Mouse (Mus musculus) stomach, embryonic 14.5 days (tissue): ENCODE results near the gene Spryd3. TPM values are rescaled to one million over a fixed set of nuclear protein-coding genes. Genes with fewer than 3 reads are reported as not detected.
A peak's percentile ranks its signal among the peaks of the same experiment; 100 is the strongest.

ENCODE experiments used
- ATAC-seq: fragments of 200-750 bp; cut with Nextera tagmentation; 2 replicates; pipeline ENCODE4 v1.8.0; 2017; ENCODE audit warnings: low read depth, moderate TSS enrichment; ENCODE audit not compliant: insufficient number of reproducible peaks, insufficient read depth, low FRiP score
- H3K27ac ChIP-seq: fragments of 300-500 bp; sonication (generic); 2 replicates; pipeline ENCODE4 v1.5.1; 2014; ENCODE audit warnings: mild to moderate bottlenecking, low read length, moderate library complexity, mixed read lengths
- H3K27me3 ChIP-seq: fragments of 300-500 bp; sonication (generic); 2 replicates; pipeline ENCODE4 v1.6.1; 2014; ENCODE audit warnings: low read length, control low read depth, mixed read lengths; ENCODE audit not compliant: control insufficient read depth, insufficient read depth
- H3K36me3 ChIP-seq: fragments of 300-500 bp; sonication (generic); 2 replicates; pipeline ENCODE4 v1.6.1; 2014; ENCODE audit warnings: mild to moderate bottlenecking, control low read depth, low read length, moderate library complexity, mixed read lengths; ENCODE audit not compliant: control insufficient read depth, insufficient read depth
- H3K4me1 ChIP-seq: fragments of 300-500 bp; sonication (generic); 2 replicates; pipeline ENCODE4 v1.6.1; 2014; ENCODE audit warnings: low read length, control low read depth, mixed read lengths; ENCODE audit not compliant: control insufficient read depth, insufficient read depth
- H3K4me2 ChIP-seq: fragments of 300-500 bp; sonication (generic); replicated peaks from 2 replicates; pipeline ENCODE4 v1.6.1; 2014; ENCODE audit warnings: low read depth, low read length, control low read depth
- H3K4me3 ChIP-seq: fragments of 300-500 bp; sonication (generic); 2 replicates; pipeline ENCODE4 v1.5.1; 2014; ENCODE audit warnings: low read depth, low read length, control low read depth
- H3K9ac ChIP-seq: fragments of 300-500 bp; sonication (generic); replicated peaks from 2 replicates; pipeline ENCODE4 v1.6.1; 2014; ENCODE audit warnings: low read depth, mild to moderate bottlenecking, control low read depth, low read length, moderate library complexity, mixed read lengths
- H3K9me3 ChIP-seq: fragments of 300-500 bp; sonication (generic); 2 replicates; pipeline ENCODE4 v1.6.1; 2016; ENCODE audit warnings: low read depth, low read length, control low read depth; ENCODE audit not compliant: control insufficient read depth
- WGBS: fragments of 180-500 bp; shearing (Covaris S2); extraction: QIAGEN DNeasy Blood & Tissue Kit; methylation state at CpG from one replicate; pipeline ENCODE4 v1.1.7; 2014; 5-methylcytosine and 5-hydroxymethylcytosine counted together
- polyA plus RNA-seq: library from polyadenylated mRNA; unstranded; fragments of >200 nt; fragmentation: Nextera tagmentation; extraction: Ambion mirVana; gene quantifications from 2 replicates; pipeline ENCODE4 v1.2.1, GENCODE M21; 2014

Gene Spryd3
- polyA plus RNA-seq: 15.2 and 16.7 TPM in 2 replicates

DNA sequence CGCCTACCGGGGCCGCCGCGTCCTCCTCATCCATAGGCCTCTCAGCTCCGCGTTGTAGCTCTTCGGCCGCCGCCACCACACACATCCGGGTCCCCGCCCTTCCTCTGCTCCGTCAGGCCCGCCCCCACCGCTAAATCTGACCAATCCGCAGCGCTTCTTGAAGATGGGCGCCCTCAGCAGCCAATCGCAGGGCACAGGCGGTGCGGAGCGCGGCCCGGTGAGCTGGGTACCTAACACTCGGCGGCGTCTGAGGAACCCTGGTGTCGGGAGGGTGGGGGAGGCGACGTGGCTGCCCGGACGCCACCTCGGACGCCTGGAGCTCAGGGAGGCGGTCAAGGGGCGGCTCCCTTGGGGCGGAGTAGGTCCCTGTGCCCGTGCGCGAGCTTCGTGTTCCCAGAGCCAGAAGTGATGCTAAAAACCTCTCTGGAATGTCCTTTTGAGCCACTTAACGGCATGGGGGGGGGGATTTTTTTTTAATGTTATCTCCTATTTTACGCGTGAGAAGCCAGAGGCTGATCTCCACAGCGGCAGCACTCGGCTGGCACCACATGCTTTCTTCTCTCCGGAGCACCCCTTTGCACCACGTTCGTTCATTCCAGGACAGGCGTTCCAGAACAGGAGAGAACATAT is at the start of gene Spryd3:
TSS of gene Spryd3 (minus strand) at position 106 of the 630 bp plus-strand sequence.
- Histone ChIP-seq H3K4me2 (peak within 1 kb of the TSS; percentile 84), H3K36me3 (peaks cover 16% of the 10 kb centered on the region), H3K27ac (peak within 1 kb of the TSS; percentile 55), H3K4me1 (peaks cover 13% of the 10 kb centered on the region; the same call in 1 of the 2 replicates), H3K27me3 (no peaks in the 10 kb centered on the region), H3K9ac (peak within 1 kb of the TSS; percentile 71), H3K9me3 (no peaks in the 10 kb centered on the region), H3K4me3 (peak within 1 kb of the TSS; percentile 73)
- peak; percentile 99 for ATAC-seq
- under 1% methylated on average over 50 of the region's 50 CpGs for WGBS

DNA sequence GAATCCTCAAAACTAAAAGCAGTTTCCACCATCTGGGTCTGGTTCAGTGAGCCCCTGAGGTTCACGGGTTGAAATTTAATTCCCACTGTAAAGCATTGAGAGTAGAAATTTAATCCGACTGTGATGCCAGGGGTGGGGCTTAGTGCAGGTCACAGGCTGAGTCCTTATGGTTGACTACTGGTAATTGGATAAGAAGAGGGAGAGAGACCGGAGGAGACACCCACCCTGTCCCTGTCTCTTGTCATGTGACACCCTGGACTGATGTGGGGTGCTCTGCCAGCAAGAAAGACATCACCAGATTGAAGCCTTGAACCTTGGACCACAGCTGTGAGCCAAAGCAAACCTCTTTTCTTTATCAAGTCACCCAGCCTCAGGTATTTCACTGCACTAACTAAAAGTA is 47.0 kb upstream of the Spryd3 start:
- 76% methylated on average over 3 of the region's 3 CpGs for WGBS
- Histone ChIP-seq H3K4me3 (no peak overlapping the region), H3K4me2 (no peak overlapping the region), H3K36me3 (peaks cover 29% of the 10 kb centered on the region), H3K4me1 (no peaks in the 10 kb centered on the region), H3K9me3 (no peaks in the 10 kb centered on the region), H3K27ac (no peak overlapping the region), H3K9ac (no peak overlapping the region), H3K27me3 (no peaks in the 10 kb centered on the region)
- ATAC-seq: no peak

DNA sequence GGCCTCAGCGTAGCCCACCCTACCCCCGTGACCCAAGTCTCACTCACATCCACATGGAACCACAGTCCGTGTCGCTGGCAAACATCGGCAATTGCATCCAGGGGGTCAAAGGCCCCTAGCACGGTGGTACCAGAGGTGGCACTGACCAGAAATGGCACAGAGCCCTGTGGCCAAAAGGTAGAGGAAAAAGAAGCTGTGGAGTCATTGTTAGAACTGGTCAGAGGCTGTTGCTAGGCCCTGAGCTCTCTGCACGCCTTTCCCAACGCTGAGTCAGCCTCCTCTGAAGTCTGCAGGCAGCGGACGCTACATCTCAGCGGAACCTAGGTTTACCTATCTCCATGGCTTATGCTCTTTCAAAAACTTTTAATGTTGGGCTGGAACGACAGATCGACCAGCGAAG is 43.9 kb upstream of the Spryd3 start:
- no peak overlapping the region for H3K4me3 ChIP-seq
- 89% methylated on average over 14 of the region's 14 CpGs for WGBS
- H3K9me3 ChIP-seq: no peaks in the 10 kb centered on the region
- no peak for ATAC-seq
- H3K27me3 ChIP-seq: no peaks in the 10 kb centered on the region
- no peak overlapping the region for H3K9ac ChIP-seq
- H3K4me1 ChIP-seq: no peaks in the 10 kb centered on the region
- no peak overlapping the region for H3K27ac ChIP-seq
- no peak overlapping the region for H3K4me2 ChIP-seq
- H3K36me3 ChIP-seq: peaks cover 22% of the 10 kb centered on the region

DNA sequence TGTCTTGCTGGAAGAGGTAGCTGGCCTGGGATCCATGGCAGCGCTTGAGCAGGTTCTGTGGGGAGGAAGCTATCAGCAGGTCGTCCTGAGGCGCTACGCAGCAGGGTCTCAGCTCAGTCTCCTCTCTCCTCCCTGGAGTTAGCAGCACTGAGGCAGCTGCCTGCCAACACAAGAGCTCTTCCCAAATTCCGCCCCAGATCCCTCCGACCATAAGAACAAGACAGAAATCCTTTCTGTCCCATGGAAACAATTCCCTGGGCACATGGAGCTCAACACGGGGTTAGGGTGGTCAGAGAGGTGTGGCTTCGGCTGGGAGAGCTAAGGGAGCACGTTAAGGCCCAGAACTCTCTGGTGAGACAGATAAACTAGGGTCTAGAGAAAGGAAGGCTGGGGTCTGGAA is 43.1 kb upstream of the Spryd3 start:
- Histone ChIP-seq H3K27ac (no peak overlapping the region), H3K9me3 (no peaks in the 10 kb centered on the region), H3K4me2 (no peak overlapping the region), H3K27me3 (no peaks in the 10 kb centered on the region), H3K4me3 (no peak overlapping the region), H3K4me1 (no peaks in the 10 kb centered on the region), H3K9ac (no peak overlapping the region), H3K36me3 (peaks cover 16% of the 10 kb centered on the region)
- no peak for ATAC-seq
- 79% methylated on average over 9 of the region's 9 CpGs for WGBS

DNA sequence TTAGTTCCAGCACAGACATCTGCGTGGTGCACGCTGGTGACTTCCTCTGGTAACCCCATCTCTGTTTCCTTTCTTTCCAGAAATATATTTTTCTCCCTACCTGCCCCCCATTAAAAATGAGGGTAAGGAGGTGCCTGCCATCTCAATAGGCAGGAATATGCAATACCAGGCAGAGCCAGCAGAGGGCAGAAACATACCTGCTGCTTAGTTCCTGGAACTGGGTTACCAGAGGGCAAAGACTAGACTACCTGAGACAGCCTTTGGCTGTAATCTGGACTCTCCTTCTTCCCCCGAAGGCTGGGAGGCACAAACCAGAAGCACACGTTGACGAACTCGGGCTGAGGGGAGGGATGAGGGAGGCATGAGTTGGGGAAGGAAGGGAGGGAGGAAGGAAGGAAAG is 42.2 kb upstream of the Spryd3 start:
- Histone ChIP-seq H3K4me2 (no peak overlapping the region), H3K4me3 (no peak overlapping the region), H3K9ac (no peak overlapping the region), H3K27ac (no peak overlapping the region), H3K4me1 (no peaks in the 10 kb centered on the region), H3K36me3 (peaks cover 16% of the 10 kb centered on the region), H3K9me3 (no peaks in the 10 kb centered on the region), H3K27me3 (no peaks in the 10 kb centered on the region)
- peak; percentile 53; the same call in 1 of the 2 replicates for ATAC-seq
- WGBS: 17% methylated on average over 6 of the region's 6 CpGs

DNA sequence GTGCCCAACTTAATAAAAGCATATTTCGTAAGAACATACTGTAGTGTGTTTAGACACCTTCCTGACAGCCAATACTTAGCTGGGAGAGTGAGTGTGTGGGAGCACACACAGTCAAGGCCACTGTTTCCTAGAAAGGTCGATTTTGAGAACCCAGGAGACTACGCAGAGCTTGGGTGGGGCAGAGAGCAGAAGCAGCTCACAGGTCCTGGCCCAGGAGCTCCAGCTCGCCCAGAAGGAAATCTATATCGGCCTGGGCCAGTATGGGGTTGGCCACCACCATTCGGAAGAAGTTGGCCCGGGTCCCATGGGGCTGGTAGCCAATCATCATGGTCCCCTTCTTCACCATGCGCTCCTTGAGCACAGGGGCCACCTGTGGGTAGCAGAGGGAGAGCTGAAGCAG is 41.4 kb upstream of the Spryd3 start:
- H3K36me3 ChIP-seq: peaks cover 16% of the 10 kb centered on the region
- WGBS: 80% methylated on average over 8 of the region's 8 CpGs
- ATAC-seq: no peak

DNA sequence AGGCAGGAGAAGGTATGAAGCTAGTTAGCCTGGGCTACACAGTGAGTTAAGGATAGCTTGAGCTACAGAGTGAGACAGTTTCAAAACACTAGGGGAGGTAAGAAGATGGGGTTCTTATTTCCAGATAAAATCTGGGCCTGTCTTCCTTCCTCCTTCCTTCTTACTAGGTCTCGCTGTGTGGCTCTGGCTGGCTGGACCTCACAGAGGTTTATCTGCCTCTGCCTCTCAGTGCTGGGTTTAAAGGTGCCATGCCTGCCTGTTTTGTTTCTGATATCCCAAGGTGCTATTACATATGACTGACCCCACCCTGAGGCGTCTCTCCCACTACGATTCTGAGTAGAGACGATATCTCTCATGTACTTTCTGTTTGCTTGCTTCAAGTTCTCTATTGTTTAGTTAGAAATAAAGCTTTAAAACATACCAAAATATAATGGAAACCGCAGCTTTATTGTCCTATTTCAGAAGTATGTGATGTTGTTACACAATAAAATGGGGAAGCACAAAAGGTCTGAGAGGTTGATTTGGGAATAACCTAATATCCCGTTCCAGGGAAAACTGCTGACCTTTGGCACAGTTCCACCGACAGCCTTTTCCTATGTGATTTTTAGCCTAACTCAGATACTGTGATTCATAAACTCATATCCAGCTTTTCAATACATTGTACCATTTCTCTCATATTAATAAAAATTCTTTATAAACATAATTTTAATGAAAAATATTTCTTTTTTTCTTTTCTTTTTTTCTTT is 40.7 kb upstream of the Spryd3 start:
- peaks cover 16% of the 10 kb centered on the region for H3K36me3 ChIP-seq
- 82% methylated on average over 7 of the region's 7 CpGs for WGBS

More for the DNA sequence above, 41.4 kb upstream of the Spryd3 start:
- Histone ChIP-seq H3K9me3 (no peaks in the 10 kb centered on the region), H3K27ac (no peak overlapping the region), H3K27me3 (no peaks in the 10 kb centered on the region), H3K4me1 (no peaks in the 10 kb centered on the region), H3K4me2 (no peak overlapping the region), H3K4me3 (no peak overlapping the region), H3K9ac (no peak overlapping the region)

DNA sequence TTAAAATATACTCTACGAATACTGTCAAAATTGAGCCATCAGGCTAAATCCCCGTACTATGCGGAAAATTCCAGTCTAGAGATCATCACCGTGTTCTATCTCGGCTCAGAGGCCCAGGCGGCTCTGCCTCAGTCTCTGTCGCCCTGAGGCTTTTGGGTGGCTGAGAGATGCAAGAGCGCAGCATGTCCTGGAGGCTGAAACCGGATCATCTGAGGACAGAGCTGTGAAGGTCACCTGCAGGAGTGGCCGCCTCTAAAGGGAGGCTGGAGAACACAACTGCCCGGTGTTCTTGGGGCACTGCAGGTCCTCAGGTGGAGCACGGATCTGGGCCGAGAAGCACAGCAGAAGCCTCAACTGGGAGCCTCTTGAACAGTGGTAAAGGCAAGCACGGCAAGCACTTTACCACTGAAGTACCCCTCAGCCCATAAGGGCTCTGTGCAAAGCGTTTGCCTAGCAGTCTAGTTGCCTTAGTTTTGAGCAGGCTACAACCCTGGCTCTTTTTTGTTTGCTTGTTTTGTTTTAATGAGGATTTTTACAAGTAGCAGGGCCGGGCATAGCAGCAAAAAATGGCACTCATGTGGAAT is 39.8 kb upstream of the Spryd3 start:
- Histone ChIP-seq H3K27ac (no peak overlapping the region), H3K4me2 (no peak overlapping the region), H3K9ac (no peak overlapping the region), H3K4me3 (no peak overlapping the region), H3K27me3 (no peaks in the 10 kb centered on the region), H3K9me3 (no peaks in the 10 kb centered on the region), H3K4me1 (no peaks in the 10 kb centered on the region), H3K36me3 (peaks cover 16% of the 10 kb centered on the region)
- WGBS: 86% methylated on average over 16 of the region's 16 CpGs
- no peak for ATAC-seq

More for the DNA sequence above, 40.7 kb upstream of the Spryd3 start:
- H3K4me1 ChIP-seq: no peaks in the 10 kb centered on the region
- no peak overlapping the region for H3K9ac ChIP-seq
- no peak for ATAC-seq
- no peaks in the 10 kb centered on the region for H3K9me3 ChIP-seq
- H3K4me3 ChIP-seq: no peak overlapping the region
- H3K27ac ChIP-seq: no peak overlapping the region
- no peaks in the 10 kb centered on the region for H3K27me3 ChIP-seq
- no peak overlapping the region for H3K4me2 ChIP-seq
